Mouse (Mus musculus) E14TG2a.4 (cell line): ENCODE data around the gene Ubc.

Experiments used
- CTCF ChIP-seq: conservative IDR thresholded peaks from 2 replicates; pipeline ENCODE4 v1.5.1; 2014; ENCODE audit warnings: low read length
- NANOG ChIP-seq: IDR thresholded peaks from 2 replicates; pipeline ENCODE4 v1.6.1; 2014; ENCODE audit warnings: borderline replicate concordance, low read length, mixed read lengths
- POU5F1 ChIP-seq: IDR thresholded peaks from 2 replicates; pipeline ENCODE4 v1.6.1; 2014; ENCODE audit warnings: low read length, borderline replicate concordance

DNA sequence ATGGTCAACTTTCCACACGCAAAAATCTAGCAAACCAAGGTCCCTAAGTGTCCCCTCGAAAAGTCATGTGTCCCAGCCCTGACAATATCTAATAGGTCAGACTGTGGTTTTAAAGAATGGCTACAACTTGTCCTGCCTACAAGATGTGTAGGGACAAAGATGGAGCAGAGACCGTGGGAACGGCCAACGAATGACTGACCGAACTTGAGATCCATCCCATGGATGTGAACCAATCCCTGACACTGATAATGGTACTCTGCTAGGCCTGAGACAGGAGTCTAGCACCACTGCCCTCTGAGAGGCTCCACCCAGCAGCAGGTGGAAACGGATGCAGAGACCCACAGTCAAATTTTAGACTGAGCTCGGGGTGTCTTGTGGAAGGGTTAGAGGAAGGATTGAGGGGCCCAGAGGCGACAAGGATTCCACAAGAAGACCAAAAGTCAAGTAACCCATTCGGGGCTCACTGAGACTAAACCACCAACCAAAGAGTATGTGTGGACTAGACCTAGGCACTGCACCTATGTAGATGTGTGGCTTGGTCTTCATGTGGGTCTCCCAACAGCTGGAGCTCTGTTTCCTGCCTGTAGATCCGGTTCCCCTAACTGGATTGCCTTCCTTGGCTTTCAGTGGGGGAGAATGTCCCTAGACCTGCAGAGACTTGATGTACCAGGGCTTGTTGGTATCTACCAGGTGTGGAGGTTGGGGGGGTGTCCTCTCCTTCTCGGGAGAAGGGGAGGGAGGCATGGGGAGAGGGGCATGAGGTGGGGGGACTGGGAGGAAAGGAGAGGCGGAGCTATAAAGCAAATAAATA lies 17.2 kb upstream of the Ubc start:
- no peak for TF ChIP-seq CTCF
- TF ChIP-seq NANOG: no peak
- no peak for TF ChIP-seq POU5F1
